Mouse (Mus musculus) stomach, embryonic 14.5 days (tissue): ENCODE results near the gene Camk2d. TPM values are rescaled to one million over a fixed set of nuclear protein-coding genes. Genes with fewer than 3 reads are reported as not detected.

Source experiments
- ATAC-seq: fragments of 200-750 bp; cut with Nextera tagmentation; 2 replicates; pipeline ENCODE4 v1.8.0; 2017; ENCODE audit warnings: low read depth, moderate TSS enrichment; ENCODE audit not compliant: insufficient number of reproducible peaks, insufficient read depth, low FRiP score
- H3K27ac ChIP-seq: fragments of 300-500 bp; sonication (generic); 2 replicates; pipeline ENCODE4 v1.5.1; 2014; ENCODE audit warnings: mild to moderate bottlenecking, low read length, moderate library complexity, mixed read lengths
- H3K27me3 ChIP-seq: fragments of 300-500 bp; sonication (generic); 2 replicates; pipeline ENCODE4 v1.6.1; 2014; ENCODE audit warnings: low read length, control low read depth, mixed read lengths; ENCODE audit not compliant: control insufficient read depth, insufficient read depth
- H3K36me3 ChIP-seq: fragments of 300-500 bp; sonication (generic); 2 replicates; pipeline ENCODE4 v1.6.1; 2014; ENCODE audit warnings: mild to moderate bottlenecking, control low read depth, low read length, moderate library complexity, mixed read lengths; ENCODE audit not compliant: control insufficient read depth, insufficient read depth
- H3K4me1 ChIP-seq: fragments of 300-500 bp; sonication (generic); 2 replicates; pipeline ENCODE4 v1.6.1; 2014; ENCODE audit warnings: low read length, control low read depth, mixed read lengths; ENCODE audit not compliant: control insufficient read depth, insufficient read depth
- H3K4me2 ChIP-seq: fragments of 300-500 bp; sonication (generic); replicated peaks from 2 replicates; pipeline ENCODE4 v1.6.1; 2014; ENCODE audit warnings: low read depth, low read length, control low read depth
- H3K4me3 ChIP-seq: fragments of 300-500 bp; sonication (generic); 2 replicates; pipeline ENCODE4 v1.5.1; 2014; ENCODE audit warnings: low read depth, low read length, control low read depth
- H3K9ac ChIP-seq: fragments of 300-500 bp; sonication (generic); replicated peaks from 2 replicates; pipeline ENCODE4 v1.6.1; 2014; ENCODE audit warnings: low read depth, mild to moderate bottlenecking, control low read depth, low read length, moderate library complexity, mixed read lengths
- H3K9me3 ChIP-seq: fragments of 300-500 bp; sonication (generic); 2 replicates; pipeline ENCODE4 v1.6.1; 2016; ENCODE audit warnings: low read depth, low read length, control low read depth; ENCODE audit not compliant: control insufficient read depth
- WGBS: fragments of 180-500 bp; shearing (Covaris S2); extraction: QIAGEN DNeasy Blood & Tissue Kit; methylation state at CpG from one replicate; pipeline ENCODE4 v1.1.7; 2014; 5-methylcytosine and 5-hydroxymethylcytosine counted together
- polyA plus RNA-seq: library from polyadenylated mRNA; unstranded; fragments of >200 nt; fragmentation: Nextera tagmentation; extraction: Ambion mirVana; gene quantifications from 2 replicates; pipeline ENCODE4 v1.2.1, GENCODE M21; 2014

The Camk2d gene
- polyA plus RNA-seq, 1 experiment from 2014 or later: 49.0 TPM

DNA sequence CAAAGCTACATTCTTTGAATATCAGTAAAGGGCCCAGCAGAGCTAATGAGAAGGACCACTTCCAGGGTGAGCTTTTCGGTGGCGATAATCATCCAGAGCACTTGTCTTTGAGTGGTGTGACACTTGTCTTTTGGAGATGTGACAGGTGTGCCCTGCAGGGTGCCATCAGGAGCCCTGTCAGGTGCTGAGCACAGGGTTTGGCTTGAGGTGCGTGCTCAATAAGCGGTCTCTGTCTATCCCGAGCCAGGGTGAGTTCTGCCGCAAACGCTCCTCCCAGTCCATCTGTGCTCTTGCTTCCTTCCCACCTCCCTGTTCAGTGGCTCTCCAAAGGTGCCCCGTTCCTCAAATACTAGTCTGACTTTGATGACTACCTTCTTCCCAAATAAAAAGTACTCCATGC is 35.5 kb downstream of the Camk2d start:
- no peaks in the 10 kb centered on the region for H3K9me3 ChIP-seq
- ATAC-seq: no peak
- no peak overlapping the region for H3K9ac ChIP-seq
- no peaks in the 10 kb centered on the region for H3K4me1 ChIP-seq
- H3K36me3 ChIP-seq: no peaks in the 10 kb centered on the region
- no peak overlapping the region for H3K4me2 ChIP-seq
- no peak overlapping the region for H3K27ac ChIP-seq
- 72% methylated on average over 8 of the region's 8 CpGs for WGBS
- no peaks in the 10 kb centered on the region for H3K27me3 ChIP-seq
- no peak overlapping the region for H3K4me3 ChIP-seq

DNA sequence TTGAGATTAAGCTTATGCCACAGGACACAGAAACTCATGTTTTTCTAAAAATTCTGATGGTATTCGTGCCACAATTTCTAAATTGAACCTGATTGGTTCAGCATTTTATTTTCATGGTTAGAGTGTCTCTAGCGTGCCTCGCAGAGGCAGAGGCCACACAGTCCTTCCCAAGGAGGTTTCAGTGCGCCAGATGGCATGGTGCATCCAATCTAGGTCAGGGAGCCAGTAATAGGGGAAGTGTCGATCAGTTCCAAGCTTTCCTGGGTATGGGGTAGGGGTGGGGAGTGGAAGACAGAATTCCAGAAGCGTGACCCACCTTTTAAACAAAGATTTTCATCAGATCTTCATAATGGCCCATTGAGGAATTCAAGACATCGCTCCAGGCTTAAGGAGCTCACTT is 36.5 kb downstream of the Camk2d start:
- no peak for ATAC-seq
- Histone ChIP-seq H3K27ac (no peak overlapping the region), H3K4me1 (no peaks in the 10 kb centered on the region), H3K4me3 (no peak overlapping the region), H3K4me2 (no peak overlapping the region), H3K9me3 (no peaks in the 10 kb centered on the region), H3K27me3 (no peaks in the 10 kb centered on the region), H3K9ac (no peak overlapping the region), H3K36me3 (no peaks in the 10 kb centered on the region)
- 84% methylated on average over 7 of the region's 7 CpGs for WGBS

DNA sequence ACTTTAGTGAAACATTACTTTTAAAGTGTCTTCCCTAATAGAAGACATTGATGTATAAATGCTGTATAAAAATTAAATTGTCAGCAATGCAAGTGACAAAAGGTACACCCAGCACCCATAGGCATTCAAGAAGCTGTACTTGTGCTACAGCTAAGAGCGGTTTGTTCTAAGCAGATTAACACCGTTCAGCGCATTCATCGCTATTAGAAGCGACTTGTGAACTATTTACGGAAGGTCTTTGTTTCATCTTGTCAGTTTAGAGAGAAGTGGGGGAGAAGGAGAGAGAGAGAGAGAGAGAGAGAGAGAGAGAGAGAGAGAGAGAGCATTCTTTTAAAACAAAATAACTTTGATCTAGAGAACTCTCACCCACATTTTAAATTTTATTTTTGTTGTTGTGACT is 38.1 kb downstream of the Camk2d start:
- Histone ChIP-seq H3K4me2 (no peak overlapping the region), H3K9ac (no peak overlapping the region), H3K27me3 (no peaks in the 10 kb centered on the region), H3K36me3 (no peaks in the 10 kb centered on the region), H3K27ac (no peak overlapping the region), H3K4me1 (0 out of 2 replicates have a peak, but pooled peaks cover 3% of the 10 kb centered on the region), H3K9me3 (no peaks in the 10 kb centered on the region), H3K4me3 (no peak overlapping the region)
- WGBS: 76% methylated on average over 6 of the region's 6 CpGs
- ATAC-seq: no peak

DNA sequence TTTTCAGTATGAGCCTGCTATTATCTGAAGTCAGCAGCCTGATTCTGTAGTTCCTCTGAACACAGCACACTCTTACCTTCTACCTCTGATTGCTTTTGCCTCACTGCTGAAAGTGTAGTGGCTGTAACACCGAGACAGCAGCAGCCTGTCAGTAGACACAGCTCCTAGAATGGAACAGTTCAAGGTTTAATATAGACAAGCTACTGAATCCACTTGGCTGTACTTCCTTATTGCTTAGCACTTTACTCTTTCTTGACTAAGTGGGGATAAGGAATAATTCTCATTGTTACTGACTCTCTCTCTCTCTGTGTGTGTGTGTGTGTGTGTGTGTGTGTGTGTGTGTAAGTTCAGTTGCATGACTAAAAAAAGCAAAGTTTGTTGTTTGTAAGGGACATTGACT is 42.2 kb downstream of the Camk2d start:
- WGBS: 53% methylated on average over 1 of the region's 1 CpGs
- no peak for ATAC-seq
- H3K9ac ChIP-seq: no peak overlapping the region
- no peak overlapping the region for H3K27ac ChIP-seq
- no peaks in the 10 kb centered on the region for H3K9me3 ChIP-seq
- H3K4me3 ChIP-seq: no peak overlapping the region
- H3K36me3 ChIP-seq: no peaks in the 10 kb centered on the region
- H3K4me2 ChIP-seq: no peak overlapping the region
- no peaks in the 10 kb centered on the region for H3K27me3 ChIP-seq
- peaks cover 7% of the 10 kb centered on the region; the same call in 1 of the 2 replicates for H3K4me1 ChIP-seq

DNA sequence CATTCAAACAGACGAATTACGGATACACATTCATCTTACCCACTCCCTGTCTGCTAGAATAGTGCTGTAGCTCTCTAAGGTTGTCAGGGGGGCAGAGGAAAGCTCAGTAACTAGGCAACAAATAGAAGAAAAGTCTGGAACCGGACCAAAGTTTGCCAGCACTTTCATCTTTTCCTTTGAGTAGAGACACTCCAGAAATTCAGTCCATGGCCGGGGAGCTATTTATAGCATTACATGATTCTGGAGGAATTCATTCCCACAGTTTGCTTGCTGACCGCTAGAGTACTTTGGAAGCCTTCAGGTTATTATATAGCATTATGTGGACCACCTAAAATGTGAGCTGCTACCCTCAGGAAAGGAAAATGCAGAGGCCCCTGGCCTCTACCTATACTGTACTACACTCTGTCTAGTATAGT is 43.0 kb downstream of the Camk2d start:
- Histone ChIP-seq H3K36me3 (no peaks in the 10 kb centered on the region), H3K4me3 (no peak overlapping the region), H3K4me2 (no peak overlapping the region), H3K4me1 (peaks cover 13% of the 10 kb centered on the region; the same call in 1 of the 2 replicates), H3K27me3 (no peaks in the 10 kb centered on the region), H3K9ac (no peak overlapping the region), H3K27ac (peak overlapping the region; percentile 12), H3K9me3 (no peaks in the 10 kb centered on the region)
- peak; percentile 49; the same call in 1 of the 2 replicates for ATAC-seq
- WGBS: 29% methylated on average over 5 of the region's 5 CpGs

DNA sequence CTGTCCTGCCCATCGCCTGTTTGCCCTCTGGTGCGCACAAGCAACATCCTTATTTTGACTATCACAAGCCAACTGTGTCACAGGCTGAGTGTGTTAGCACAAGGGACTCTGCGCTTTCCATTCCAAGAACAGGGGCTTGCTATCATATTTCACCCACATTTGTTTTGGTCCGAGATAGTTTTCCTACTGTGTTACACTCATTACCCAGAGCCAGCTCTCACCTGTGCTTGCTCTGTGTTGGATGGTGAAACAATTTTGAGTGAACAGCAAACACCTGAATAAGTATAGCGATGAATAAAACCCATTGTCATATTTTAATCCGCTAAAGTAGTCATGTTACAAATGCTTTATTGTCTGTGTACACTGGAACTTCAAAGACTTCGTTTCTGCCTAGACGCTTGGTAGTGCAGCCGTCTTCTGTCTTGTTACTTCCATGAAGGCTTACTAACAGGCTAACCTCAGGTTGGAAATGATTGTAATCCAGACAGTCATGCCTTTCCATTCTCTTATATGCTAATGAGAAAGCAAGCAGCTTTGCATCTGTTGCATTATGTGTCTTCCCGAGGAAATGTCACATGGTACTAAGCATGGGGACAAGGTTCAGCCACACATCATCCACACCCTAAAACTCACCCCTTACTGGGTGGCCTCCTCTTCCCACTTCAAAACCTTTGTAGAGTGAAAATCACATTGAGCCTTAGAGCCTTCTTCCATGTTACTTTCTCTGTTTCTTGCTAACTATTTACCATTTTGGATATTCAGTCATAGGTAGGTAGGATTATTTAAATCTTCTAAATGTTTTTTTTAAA is 44.5 kb downstream of the Camk2d start:
- peaks cover 13% of the 10 kb centered on the region; the same call in 1 of the 2 replicates for H3K4me1 ChIP-seq
- 67% methylated on average over 10 of the region's 10 CpGs for WGBS
- H3K4me3 ChIP-seq: no peak overlapping the region
- no peak for ATAC-seq
- H3K9me3 ChIP-seq: no peaks in the 10 kb centered on the region
- H3K27ac ChIP-seq: no peak overlapping the region
- no peak overlapping the region for H3K4me2 ChIP-seq
- no peaks in the 10 kb centered on the region for H3K27me3 ChIP-seq
- H3K36me3 ChIP-seq: no peaks in the 10 kb centered on the region
- H3K9ac ChIP-seq: no peak overlapping the region

DNA sequence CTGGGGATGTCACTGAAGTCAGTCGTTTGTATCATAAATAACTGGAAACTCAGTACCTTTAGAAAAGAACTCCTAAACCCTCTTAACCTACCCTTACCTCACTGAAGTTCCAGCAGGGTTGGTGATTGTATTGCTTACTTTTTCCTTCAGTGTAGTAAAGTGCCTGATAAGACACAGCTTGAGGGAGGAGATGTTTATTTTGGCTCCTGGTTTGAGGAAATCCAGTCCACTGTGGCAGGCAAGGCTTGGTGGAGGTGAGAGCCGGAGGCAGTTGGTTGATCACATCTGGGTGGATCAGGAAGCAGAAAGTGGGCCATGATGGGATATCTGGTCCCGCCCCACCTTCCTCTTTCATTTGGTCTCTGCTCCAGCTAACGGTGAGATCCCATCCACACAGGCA is 45.3 kb downstream of the Camk2d start:
- no peak overlapping the region for H3K4me2 ChIP-seq
- no peak for ATAC-seq
- no peaks in the 10 kb centered on the region for H3K36me3 ChIP-seq
- 62% methylated on average over 4 of the region's 4 CpGs for WGBS
- H3K9ac ChIP-seq: no peak overlapping the region
- no peaks in the 10 kb centered on the region for H3K27me3 ChIP-seq
- H3K9me3 ChIP-seq: no peaks in the 10 kb centered on the region
- no peak overlapping the region for H3K4me3 ChIP-seq
- peaks cover 13% of the 10 kb centered on the region; the same call in 1 of the 2 replicates for H3K4me1 ChIP-seq
- H3K27ac ChIP-seq: no peak overlapping the region

DNA sequence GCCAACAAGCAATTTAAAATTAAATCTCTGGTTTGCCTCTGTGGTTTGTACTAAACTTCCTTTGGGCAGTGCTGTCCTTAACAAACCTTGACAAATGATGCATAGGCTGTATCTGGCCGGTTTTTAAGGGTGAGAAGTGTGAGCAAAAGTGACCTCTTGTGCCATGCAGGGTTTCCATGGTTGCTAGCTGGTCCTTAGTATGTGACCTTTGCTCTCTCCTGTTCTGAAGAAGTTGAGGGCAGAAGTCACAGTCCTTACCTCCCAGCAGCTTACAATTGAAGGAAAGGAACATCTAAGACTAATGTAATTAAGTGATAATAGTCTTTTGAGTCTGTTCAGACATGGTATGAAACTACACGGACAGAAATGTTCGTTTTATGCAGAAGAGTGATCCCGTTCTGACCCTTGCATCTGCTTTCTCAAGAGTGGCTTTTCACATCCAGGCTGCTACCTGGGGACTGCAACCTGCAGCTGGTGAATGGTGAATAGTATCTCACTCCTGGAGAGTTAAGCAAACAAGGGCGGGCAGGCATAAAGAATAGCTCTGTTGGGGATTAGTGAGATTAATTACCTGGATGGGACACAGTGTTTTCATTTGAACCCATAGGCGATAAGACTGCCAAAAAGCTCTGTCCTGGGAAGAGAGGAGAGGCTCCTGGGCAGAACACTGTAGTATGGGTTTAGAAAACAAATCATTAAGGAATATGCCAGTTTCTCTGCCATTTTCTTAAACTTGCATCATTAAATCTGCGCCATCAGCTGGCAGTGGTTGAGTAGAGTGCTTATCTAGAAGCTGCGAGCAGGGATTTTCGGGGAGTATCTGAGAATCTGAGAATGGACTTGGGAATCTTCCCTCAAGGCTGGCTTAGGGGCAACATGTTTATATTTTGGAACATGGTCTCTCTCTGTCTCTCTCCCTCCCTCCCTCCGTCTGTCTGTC is 47.2 kb downstream of the Camk2d start:
- H3K4me3 ChIP-seq: no peak overlapping the region
- H3K27ac ChIP-seq: no peak overlapping the region
- H3K4me2 ChIP-seq: peak overlapping the region; percentile 18; the same call in 1 of the 2 replicates
- ATAC-seq: peak; percentile 77
- no peaks in the 10 kb centered on the region for H3K9me3 ChIP-seq
- no peak overlapping the region for H3K9ac ChIP-seq
- no peaks in the 10 kb centered on the region for H3K27me3 ChIP-seq
- 10% methylated on average over 10 of the region's 10 CpGs for WGBS
- no peaks in the 10 kb centered on the region for H3K36me3 ChIP-seq
- H3K4me1 ChIP-seq: peaks cover 13% of the 10 kb centered on the region; the same call in 1 of the 2 replicates
